Mouse (Mus musculus) hindbrain, embryonic 10.5 days (tissue): ENCODE measurements around the gene Olfr1299. TPM values are rescaled to one million over a fixed set of nuclear protein-coding genes. Genes with fewer than 3 reads are reported as not detected.

Source experiments
- DNase-seq: peaks from one replicate; pipeline ENCODE4 v3.0.0-alpha.2; 2017; ENCODE audit warnings: low spot score
- H3K27ac ChIP-seq: fragments of 300-500 bp; sonication (generic); 2 replicates; pipeline ENCODE4 v1.5.1; 2016; ENCODE audit warnings: mild to moderate bottlenecking, moderate library complexity
- H3K27me3 ChIP-seq: fragments of 300-500 bp; sonication (generic); 2 replicates; pipeline ENCODE4 v1.6.1; 2016; ENCODE audit warnings: mild to moderate bottlenecking; ENCODE audit not compliant: poor library complexity, insufficient read depth, severe bottlenecking
- H3K36me3 ChIP-seq: fragments of 300-500 bp; sonication (generic); 2 replicates; pipeline ENCODE4 v1.6.1; 2016; ENCODE audit warnings: mild to moderate bottlenecking, moderate library complexity
- H3K4me1 ChIP-seq: fragments of 300-500 bp; sonication (generic); replicated peaks from 2 replicates; pipeline ENCODE4 v1.6.1; 2016; ENCODE audit warnings: mild to moderate bottlenecking
- H3K4me3 ChIP-seq: fragments of 300-500 bp; sonication (generic); 2 replicates; pipeline ENCODE4 v1.5.1; 2016; ENCODE audit warnings: mild to moderate bottlenecking, moderate library complexity
- H3K9me3 ChIP-seq: fragments of 300-500 bp; sonication (generic); 2 replicates; pipeline ENCODE4 v1.6.1; 2016; ENCODE audit warnings: mild to moderate bottlenecking, moderate library complexity
- WGBS: fragments of 180-500 bp; shearing (Covaris S2); methylation state at CpG from one replicate; pipeline ENCODE4 v1.1.7; 2016; 5-methylcytosine and 5-hydroxymethylcytosine counted together
- polyA plus RNA-seq: library from polyadenylated mRNA; unstranded; fragments of >200 nt; fragmentation: Nextera tagmentation; extraction: Ambion mirVana; gene quantifications from 2 replicates; pipeline ENCODE4 v1.2.1, GENCODE M21; 2016

Gene Olfr1299
- polyA plus RNA-seq, result not detected in 2 replicates

GRCm38 (mm10) chr2:111661119-111661518 lies at the start of gene Olfr1299:
Gene Olfr1299 (plus strand): TSS chr2:111661419.
- Histone ChIP-seq H3K4me3 (no peak within 1 kb of the TSS), H3K27ac (no peak within 1 kb of the TSS), H3K27me3 (no peaks in the 10 kb centered on the region), H3K9me3 (no peaks in the 10 kb centered on the region), H3K4me1 (no peaks in the 10 kb centered on the region), H3K36me3 (no peaks in the 10 kb centered on the region)
- WGBS, result 81% methylated on average over 4 of the region's 4 CpGs
- no peak for DNase-seq

GRCm38 (mm10) chr2:111626397-111626796 lies 34.8 kb upstream of the Olfr1299 start, which contains the start of gene Olfr1297:
Gene Olfr1297 (minus strand): TSS chr2:111626497.
- WGBS, result 81% methylated on average over 1 of the region's 1 CpGs
- H3K4me3 ChIP-seq, result no peak within 1 kb of the TSS
- no peaks in the 10 kb centered on the region for H3K9me3 ChIP-seq
- H3K4me1 ChIP-seq, result no peaks in the 10 kb centered on the region
- no peak for DNase-seq
- no peaks in the 10 kb centered on the region for H3K27me3 ChIP-seq
- H3K27ac ChIP-seq, result no peak within 1 kb of the TSS
- no peaks in the 10 kb centered on the region for H3K36me3 ChIP-seq

- Histone ChIP-seq H3K9me3 (no peaks in the 10 kb centered on the region), H3K4me1 (no peaks in the 10 kb centered on the region), H3K27me3 (no peaks in the 10 kb centered on the region), H3K36me3 (no peaks in the 10 kb centered on the region), H3K27ac (no peak within 1 kb of the TSS), H3K4me3 (no peak within 1 kb of the TSS)
- 90% methylated on average over 1 of the region's 1 CpGs for WGBS
- no peak for DNase-seq
These were observed 12.1 kb upstream of the Olfr1299 start, which contains the start of gene Olfr1298 for GRCm38 (mm10) chr2:111649101-111649500. Gene Olfr1298 (minus strand): TSS chr2:111649201.

Other genes starting within 250 kb of the Olfr1299 start
- gene Olfr1286, start 238.3 kb upstream of the Olfr1299 start, polyA plus RNA-seq, result not detected in 2 replicates
- gene Olfr1287, start 212.3 kb upstream of the Olfr1299 start, polyA plus RNA-seq, result not detected in 2 replicates
- gene Olfr1288, start 187.3 kb upstream of the Olfr1299 start, polyA plus RNA-seq, result not detected in 2 replicates
- not detected in 2 replicates for gene Olfr1289, start 180.6 kb upstream of the Olfr1299 start, polyA plus RNA-seq
- gene Olfr1290, start 167.6 kb upstream of the Olfr1299 start, polyA plus RNA-seq, result not detected in 2 replicates
- gene Olfr1291-ps1, start 164.2 kb upstream of the Olfr1299 start, polyA plus RNA-seq, result not detected in 2 replicates
- gene Olfr1293-ps, start 136.2 kb upstream of the Olfr1299 start, polyA plus RNA-seq, result not detected in 2 replicates
- not detected in 2 replicates for gene Olfr1294, start 121.1 kb upstream of the Olfr1299 start, polyA plus RNA-seq
- not detected in 2 replicates for gene Olfr1295, start 91.7 kb upstream of the Olfr1299 start, polyA plus RNA-seq
- gene Olfr1297, start 34.9 kb upstream of the Olfr1299 start, polyA plus RNA-seq, result not detected in 2 replicates
- not detected in 2 replicates for gene Olfr1298, start 12.2 kb upstream of the Olfr1299 start, polyA plus RNA-seq
- not detected in 2 replicates for gene Olfr1301, start 89.6 kb downstream of the Olfr1299 start, polyA plus RNA-seq
- gene Olfr1302, start 116.0 kb downstream of the Olfr1299 start, polyA plus RNA-seq, result not detected in 2 replicates
- gene Olfr1303, start 158.9 kb downstream of the Olfr1299 start, polyA plus RNA-seq, result not detected in 2 replicates
- not detected in 2 replicates for gene Olfr1305, start 215.7 kb downstream of the Olfr1299 start, polyA plus RNA-seq